Mouse (Mus musculus): ENCODE data around the gene Naip1. TPM values are rescaled to one million over a fixed set of nuclear protein-coding genes. Genes with fewer than 3 reads are reported as not detected.

Naip1 gene
- polyA plus RNA-seq, 1 experiment from 2014 or later, result not detected

Other genes with a start within 250 kb of the Naip1 start
- gene Naip5, start 206.5 kb downstream of the Naip1 start, polyA plus RNA-seq (2016; fragmentation: Nextera tagmentation; extraction: Ambion mirVana), result 0.15 and 0.16 TPM in 2 replicates
- gene Naip6, start 135.2 kb downstream of the Naip1 start, polyA plus RNA-seq (2016; fragmentation: Nextera tagmentation; extraction: Ambion mirVana), result 0.06 and 0.10 TPM in 2 replicates
- gene Gtf2h2, start 39.7 kb upstream of the Naip1 start, polyA plus RNA-seq (2016; fragmentation: Nextera tagmentation; extraction: Ambion mirVana), result 75.0 and 92.1 TPM in 2 replicates
- 4.4 TPM in 2 replicates for gene Ocln, start 99.8 kb upstream of the Naip1 start, polyA plus RNA-seq (2016; fragmentation: Nextera tagmentation; extraction: Ambion mirVana)
- 2.8 and 4.6 TPM in 2 replicates for gene Marveld2, start 164.1 kb upstream of the Naip1 start, polyA plus RNA-seq (2016; fragmentation: Nextera tagmentation; extraction: Ambion mirVana)
- gene Ak6, start 198.1 kb upstream of the Naip1 start, polyA plus RNA-seq (2016; fragmentation: Nextera tagmentation; extraction: Ambion mirVana), result 336 and 348 TPM in 2 replicates
- gene Rad17, start 198.2 kb upstream of the Naip1 start, polyA plus RNA-seq (2016; fragmentation: Nextera tagmentation; extraction: Ambion mirVana), result 16.7 and 22.2 TPM in 2 replicates
- gene Taf9, start 198.7 kb upstream of the Naip1 start, polyA plus RNA-seq (2016; fragmentation: Nextera tagmentation; extraction: Ambion mirVana), result 20.8 and 30.2 TPM in 2 replicates
- gene Ccdc125, start 216.8 kb upstream of the Naip1 start, polyA plus RNA-seq (2016; fragmentation: Nextera tagmentation; extraction: Ambion mirVana), result 2.2 and 3.0 TPM in 2 replicates